Mouse (Mus musculus) right cerebral cortex, postnatal 25 days (tissue): ENCODE measurements at regions not wholly inside any gene's neighbourhood (a gene's known extent, or its start where the extent isn't known, plus 50 kb on each side); places are given as distances from the start of the nearest gene placed in this dataset.

Experiments
- DNase-seq: peaks from one replicate; pipeline ENCODE4 v3.0.0; 2022

- DNase-seq = no peak
These were observed 189.4 kb upstream of the Hmga2 start for GRCm38 (mm10) chr10:120665670-120666069.

GRCm38 (mm10) chr10:120664419-120664818 is 188.2 kb upstream of the Hmga2 start:
- DNase-seq = no peak

GRCm38 (mm10) chr10:120663396-120663795 is 187.1 kb upstream of the Hmga2 start:
- no peak for DNase-seq

- no peak for DNase-seq
These were observed 184.2 kb upstream of the Hmga2 start for GRCm38 (mm10) chr10:120660503-120660902.

GRCm38 (mm10) chr10:120655238-120655931 is 179.1 kb upstream of the Hmga2 start:
- no peak for DNase-seq

- no peak for DNase-seq
These were observed 176.4 kb upstream of the Hmga2 start for GRCm38 (mm10) chr10:120652525-120653215.

GRCm38 (mm10) chr10:120651845-120652244 is 175.6 kb upstream of the Hmga2 start:
- no peak for DNase-seq

GRCm38 (mm10) chr10:120650336-120650735 is 174.1 kb upstream of the Hmga2 start:
- DNase-seq = no peak

- DNase-seq = no peak
These were observed 172.5 kb upstream of the Hmga2 start for GRCm38 (mm10) chr10:120648741-120649140.

GRCm38 (mm10) chr10:120648031-120648430 is 171.8 kb upstream of the Hmga2 start:
- no peak for DNase-seq

GRCm38 (mm10) chr10:120647323-120647722 is 171.1 kb upstream of the Hmga2 start:
- DNase-seq = no peak

- DNase-seq = no peak
These were observed 170.6 kb upstream of the Hmga2 start for GRCm38 (mm10) chr10:120646862-120647311.

GRCm38 (mm10) chr10:120640847-120641246 is 164.6 kb upstream of the Hmga2 start:
- DNase-seq = no peak

- no peak for DNase-seq
These were observed 162.0 kb upstream of the Hmga2 start for GRCm38 (mm10) chr10:120638316-120638715.

- no peak for DNase-seq
These were observed 159.7 kb upstream of the Hmga2 start for GRCm38 (mm10) chr10:120635818-120636543.

- DNase-seq = no peak
These were observed 158.9 kb upstream of the Hmga2 start for GRCm38 (mm10) chr10:120635194-120635593.

- no peak for DNase-seq
These were observed 155.8 kb upstream of the Hmga2 start for GRCm38 (mm10) chr10:120632071-120632470.

GRCm38 (mm10) chr10:120628066-120628465 is 151.8 kb upstream of the Hmga2 start:
- no peak for DNase-seq

- DNase-seq = no peak
These were observed 149.2 kb upstream of the Hmga2 start for GRCm38 (mm10) chr10:120625474-120625873.

GRCm38 (mm10) chr10:120624203-120624942 is 148.1 kb upstream of the Hmga2 start:
- no peak for DNase-seq

- DNase-seq = no peak
These were observed 140.2 kb upstream of the Hmga2 start for GRCm38 (mm10) chr10:120616406-120617015.

GRCm38 (mm10) chr10:120612351-120612750 is 136.1 kb upstream of the Hmga2 start:
- DNase-seq = no peak

- DNase-seq = peak; percentile 49
These were observed 133.8 kb upstream of the Hmga2 start for GRCm38 (mm10) chr10:120610076-120610475.
